Mouse (Mus musculus): ENCODE measurements around the gene Lif. TPM values are rescaled to one million over a fixed set of nuclear protein-coding genes. Genes with fewer than 3 reads are reported as not detected.

The Lif gene
- polyA plus RNA-seq, 1 experiment from 2014 or later, result 0.11 TPM

DNA sequence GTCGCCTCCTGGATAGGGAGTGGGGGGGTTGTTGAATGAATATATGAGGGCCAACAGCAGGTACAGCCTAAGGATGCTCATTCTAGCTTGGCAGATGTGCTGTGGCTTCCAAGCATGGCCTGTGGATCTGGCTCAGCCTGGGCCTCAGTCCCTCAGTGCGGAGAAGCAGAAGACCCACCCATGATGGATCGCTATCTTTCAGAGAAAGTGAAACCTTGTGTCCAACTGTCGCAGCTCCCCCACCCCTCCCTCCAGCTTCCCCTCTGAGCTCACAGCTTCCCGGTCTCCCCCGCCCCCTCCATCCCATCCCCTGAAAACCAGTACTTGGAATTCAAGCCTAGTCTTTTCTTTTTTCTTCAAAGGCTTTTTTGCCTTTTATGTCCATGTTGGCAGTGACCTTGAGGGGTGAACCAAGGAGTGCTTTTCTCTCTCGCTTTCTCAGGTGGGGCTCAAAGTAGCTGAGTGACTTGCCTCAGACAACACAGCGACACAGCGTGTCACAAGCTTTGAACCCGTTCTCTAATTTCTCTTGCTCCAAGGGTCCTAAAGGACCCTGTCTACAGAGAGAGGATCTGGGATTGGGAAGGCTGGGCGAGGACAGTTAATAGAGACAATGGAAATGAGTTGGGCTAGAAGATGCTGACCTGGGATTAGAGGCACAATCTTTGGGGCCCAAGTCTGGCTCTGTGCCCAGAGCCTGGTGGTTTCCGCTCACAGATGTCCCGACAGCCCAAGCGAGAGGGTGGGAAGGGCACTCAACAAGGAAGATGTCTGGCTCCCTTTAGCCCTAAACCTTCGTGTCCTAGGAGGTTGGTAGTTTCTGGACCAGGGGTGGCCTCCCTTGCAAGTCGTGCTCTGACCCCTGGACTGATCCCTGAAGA lies 21.5 kb upstream of the Lif start, which contains the start of gene Osm:
Gene Osm (plus strand): TSS at position 756 of the 881 bp plus-strand sequence.
- DNase-seq (ENCODE audit: extremely low spot score, low spot score), result no peak
- WGBS, result 86% methylated on average over 16 of the region's 16 CpGs

GRCm38 (mm10) chr11:4236546-4237067 lies 20.8 kb upstream of the Lif start:
- no peak overlapping the region for H3K4me3 ChIP-seq
- no peak for DNase-seq (ENCODE audit: extremely low spot score, low spot score)
- 94% methylated on average over 21 of the region's 21 CpGs for WGBS
- peaks cover 8% of the 10 kb centered on the region for H3K4me1 ChIP-seq
- H3K36me3 ChIP-seq (replicated peaks), result no peaks in the 10 kb centered on the region
- no peaks in the 10 kb centered on the region for H3K27me3 ChIP-seq (ENCODE audit: poor library complexity, severe bottlenecking)
- no peaks in the 10 kb centered on the region; the same call in 1 of the 2 replicates for H3K9me3 ChIP-seq
- no peak overlapping the region for H3K27ac ChIP-seq

More for the DNA sequence above, 21.5 kb upstream of the Lif start, which contains the start of gene Osm:
- H3K27me3 ChIP-seq (ENCODE audit: poor library complexity, severe bottlenecking), result no peaks in the 10 kb centered on the region
- no peaks in the 10 kb centered on the region; the same call in 1 of the 2 replicates for H3K9me3 ChIP-seq
- H3K4me1 ChIP-seq, result peaks cover 8% of the 10 kb centered on the region
- H3K36me3 ChIP-seq (replicated peaks), result no peaks in the 10 kb centered on the region
- H3K27ac ChIP-seq, result no peak within 1 kb of the TSS
- no peak within 1 kb of the TSS for H3K4me3 ChIP-seq

DNA sequence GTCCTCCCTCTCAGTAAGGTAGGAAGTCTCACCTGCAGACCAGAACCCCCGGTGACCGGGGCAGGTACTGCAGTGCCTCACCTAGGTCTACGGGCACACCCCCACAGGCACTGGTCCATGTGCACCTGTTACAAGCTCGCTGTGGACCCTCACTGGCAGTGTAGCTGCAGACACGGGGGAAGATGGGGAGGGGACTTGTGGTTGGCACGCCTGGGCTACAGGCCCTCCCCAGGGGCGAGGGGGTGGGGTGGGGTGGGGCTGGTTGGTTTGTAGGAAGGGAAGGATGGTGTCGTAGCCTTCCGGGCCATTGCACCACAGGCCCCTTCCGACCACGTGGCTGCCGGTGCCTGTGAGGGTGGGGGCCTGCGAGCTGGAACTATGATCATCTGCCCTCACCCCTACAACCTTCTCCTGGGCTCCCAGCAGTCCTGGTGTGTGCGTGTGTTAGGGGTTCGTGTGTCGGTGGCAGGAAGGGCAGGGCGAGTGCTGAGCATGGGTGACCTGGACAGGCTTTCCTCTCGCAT lies 19.9 kb upstream of the Lif start:
- WGBS, result 86% methylated on average over 18 of the region's 18 CpGs
- Histone ChIP-seq H3K9me3 (no peaks in the 10 kb centered on the region; the same call in 1 of the 2 replicates), H3K4me1 (peaks cover 8% of the 10 kb centered on the region), H3K27me3 (ENCODE audit: poor library complexity, severe bottlenecking) (no peaks in the 10 kb centered on the region), H3K27ac (no peak overlapping the region), H3K36me3 (replicated peaks) (no peaks in the 10 kb centered on the region), H3K4me3 (no peak overlapping the region)
- no peak for DNase-seq (ENCODE audit: extremely low spot score, low spot score)

- peaks cover 8% of the 10 kb centered on the region for H3K4me1 ChIP-seq
- 85% methylated on average over 6 of the region's 6 CpGs for WGBS
- no peak for DNase-seq (ENCODE audit: extremely low spot score, low spot score)
Measured at GRCm38 (mm10) chr11:4238167-4238566, 19.2 kb upstream of the Lif start.

GRCm38 (mm10) chr11:4239691-4240090 lies 17.7 kb upstream of the Lif start:
- 94% methylated on average over 23 of the region's 23 CpGs for WGBS
- H3K27ac ChIP-seq, result no peak overlapping the region

More at GRCm38 (mm10) chr11:4238167-4238566, 19.2 kb upstream of the Lif start:
- no peaks in the 10 kb centered on the region for H3K27me3 ChIP-seq (ENCODE audit: poor library complexity, severe bottlenecking)
- H3K9me3 ChIP-seq, result no peaks in the 10 kb centered on the region; the same call in 1 of the 2 replicates
- no peaks in the 10 kb centered on the region for H3K36me3 ChIP-seq (replicated peaks)
- H3K4me3 ChIP-seq, result no peak overlapping the region
- no peak overlapping the region for H3K27ac ChIP-seq

DNA sequence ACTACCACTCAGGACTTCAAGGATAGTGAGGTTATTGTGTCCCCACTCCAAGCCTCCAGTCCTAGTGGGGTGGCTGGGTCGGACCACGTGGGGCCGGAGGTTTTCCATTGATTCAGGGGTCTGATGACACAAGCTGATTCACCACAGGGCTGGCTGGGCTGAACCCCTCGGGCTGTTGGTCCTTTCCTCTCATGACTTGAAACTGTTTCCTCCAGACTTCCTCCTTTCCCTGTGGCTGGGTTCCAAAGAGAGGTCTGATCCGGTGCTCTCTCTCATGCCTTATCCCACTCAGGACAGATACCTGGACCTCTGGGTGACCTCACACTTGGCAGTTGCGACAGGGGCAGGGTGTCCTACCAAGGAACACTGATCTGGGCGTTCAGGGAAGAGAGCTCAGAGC lies 17.2 kb upstream of the Lif start:
- no peak overlapping the region for H3K27ac ChIP-seq
- no peaks in the 10 kb centered on the region for H3K36me3 ChIP-seq (replicated peaks)
- no peaks in the 10 kb centered on the region for H3K27me3 ChIP-seq (ENCODE audit: poor library complexity, severe bottlenecking)
- no peaks in the 10 kb centered on the region; the same call in 1 of the 2 replicates for H3K9me3 ChIP-seq
- H3K4me1 ChIP-seq, result peaks cover 8% of the 10 kb centered on the region
- 84% methylated on average over 7 of the region's 7 CpGs for WGBS
- no peak overlapping the region for H3K4me3 ChIP-seq
- DNase-seq (ENCODE audit: extremely low spot score, low spot score), result no peak

More at GRCm38 (mm10) chr11:4239691-4240090, 17.7 kb upstream of the Lif start:
- no peak for DNase-seq (ENCODE audit: extremely low spot score, low spot score)
- H3K4me3 ChIP-seq, result no peak overlapping the region
- H3K4me1 ChIP-seq, result peaks cover 8% of the 10 kb centered on the region
- no peaks in the 10 kb centered on the region for H3K27me3 ChIP-seq (ENCODE audit: poor library complexity, severe bottlenecking)
- no peaks in the 10 kb centered on the region; the same call in 1 of the 2 replicates for H3K9me3 ChIP-seq
- H3K36me3 ChIP-seq (replicated peaks), result no peaks in the 10 kb centered on the region

- Histone ChIP-seq H3K36me3 (replicated peaks) (no peaks in the 10 kb centered on the region), H3K27me3 (ENCODE audit: poor library complexity, severe bottlenecking) (no peaks in the 10 kb centered on the region), H3K4me1 (peaks cover under 1% of the 10 kb centered on the region; the same call in 1 of the 2 replicates), H3K27ac (no peak overlapping the region), H3K9me3 (no peaks in the 10 kb centered on the region; the same call in 1 of the 2 replicates), H3K4me3 (no peak overlapping the region)
- WGBS, result 79% methylated on average over 4 of the region's 4 CpGs
- no peak for DNase-seq (ENCODE audit: extremely low spot score, low spot score)
Measured at GRCm38 (mm10) chr11:4241180-4241579, 16.2 kb upstream of the Lif start.

- H3K36me3 ChIP-seq (replicated peaks), result no peaks in the 10 kb centered on the region
- no peak overlapping the region for H3K27ac ChIP-seq
- WGBS, result 78% methylated on average over 6 of the region's 6 CpGs
- no peaks in the 10 kb centered on the region for H3K27me3 ChIP-seq (ENCODE audit: poor library complexity, severe bottlenecking)
- H3K9me3 ChIP-seq, result no peaks in the 10 kb centered on the region
- 0 out of 2 replicates have a peak, but pooled peaks cover 2% of the 10 kb centered on the region for H3K4me1 ChIP-seq
- no peak for DNase-seq (ENCODE audit: extremely low spot score, low spot score)
- H3K4me3 ChIP-seq, result no peak overlapping the region
Measured at GRCm38 (mm10) chr11:4246126-4246525, 11.2 kb upstream of the Lif start.

DNA sequence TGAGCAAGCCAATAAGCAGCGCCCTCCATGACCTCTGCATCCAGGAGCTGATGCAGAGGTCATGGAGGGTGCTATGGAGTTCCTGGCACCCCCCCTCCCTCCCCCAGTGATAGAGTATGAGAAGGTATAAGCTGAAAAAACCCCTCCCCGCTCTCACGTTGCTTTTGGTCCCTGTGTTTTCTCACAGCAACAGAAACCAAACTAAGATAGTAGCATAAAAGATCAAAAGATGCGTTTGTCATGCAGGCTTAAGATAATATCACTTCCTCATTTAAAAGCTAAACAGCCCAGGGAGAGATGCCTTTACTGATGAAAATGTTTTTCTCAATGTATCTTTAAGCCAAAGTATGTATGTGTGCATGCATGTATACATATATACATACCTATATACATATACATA lies 10.7 kb upstream of the Lif start:
- 0 out of 2 replicates have a peak, but pooled peaks cover 2% of the 10 kb centered on the region for H3K4me1 ChIP-seq
- no peak overlapping the region for H3K27ac ChIP-seq
- WGBS, result 81% methylated on average over 4 of the region's 4 CpGs
- H3K36me3 ChIP-seq (replicated peaks), result no peaks in the 10 kb centered on the region
- H3K4me3 ChIP-seq, result no peak overlapping the region
- no peaks in the 10 kb centered on the region for H3K27me3 ChIP-seq (ENCODE audit: poor library complexity, severe bottlenecking)
- H3K9me3 ChIP-seq, result no peaks in the 10 kb centered on the region
- DNase-seq (ENCODE audit: extremely low spot score, low spot score), result no peak

- no peak overlapping the region for H3K4me3 ChIP-seq
- H3K27me3 ChIP-seq (ENCODE audit: poor library complexity, severe bottlenecking), result no peaks in the 10 kb centered on the region
- 80% methylated on average over 14 of the region's 14 CpGs for WGBS
- 0 out of 2 replicates have a peak, but pooled peaks cover 2% of the 10 kb centered on the region for H3K4me1 ChIP-seq
- H3K27ac ChIP-seq, result no peak overlapping the region
- no peaks in the 10 kb centered on the region for H3K9me3 ChIP-seq
- no peaks in the 10 kb centered on the region for H3K36me3 ChIP-seq (replicated peaks)
- no peak for DNase-seq (ENCODE audit: extremely low spot score, low spot score)
Measured at GRCm38 (mm10) chr11:4247201-4247959, 10.0 kb upstream of the Lif start.

DNA sequence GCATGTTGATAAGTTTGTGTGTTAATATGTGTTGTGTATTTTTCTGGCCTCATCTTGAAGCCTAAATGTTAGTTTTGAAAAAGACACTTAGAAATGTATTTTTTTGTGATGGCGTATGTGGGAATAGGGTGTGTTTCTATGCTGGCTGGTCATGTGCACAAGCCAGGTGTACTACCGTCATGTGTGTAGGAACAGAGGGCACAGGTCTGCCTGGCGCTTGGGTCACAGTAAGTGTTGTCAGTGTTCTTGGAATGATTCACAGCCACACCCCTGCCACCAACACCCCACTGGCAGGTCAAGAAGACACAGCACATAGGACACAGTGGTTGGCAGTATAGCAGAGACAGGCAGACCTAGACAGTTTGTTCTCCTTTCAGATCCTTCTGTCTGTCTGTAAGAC lies 8.2 kb upstream of the Lif start:
- Histone ChIP-seq H3K27ac (no peak overlapping the region), H3K4me3 (no peak overlapping the region)
- WGBS, result 92% methylated on average over 3 of the region's 3 CpGs

DNA sequence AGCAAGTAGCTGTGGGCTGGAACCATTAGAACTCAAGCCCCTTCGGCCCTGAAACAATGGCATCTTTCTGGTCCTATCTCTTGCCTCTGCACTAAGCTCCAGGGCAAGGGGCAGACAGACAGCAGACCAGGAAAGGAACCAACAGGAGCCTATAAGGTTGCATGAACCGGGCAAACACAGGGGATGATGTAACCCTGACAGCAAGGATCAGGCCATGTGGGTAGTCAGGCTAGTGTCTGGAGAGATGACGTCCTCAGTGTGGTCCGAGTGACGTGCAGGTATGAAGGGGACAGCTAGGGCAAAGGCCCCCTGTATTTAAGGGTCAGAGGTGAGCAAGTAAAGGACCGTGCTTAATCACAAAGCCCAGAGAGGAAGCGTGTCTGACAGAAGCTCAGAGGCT lies 7.1 kb upstream of the Lif start:
- DNase-seq (ENCODE audit: extremely low spot score, low spot score), result no peak
- no peak overlapping the region for H3K4me3 ChIP-seq
- no peaks in the 10 kb centered on the region for H3K36me3 ChIP-seq (replicated peaks)
- no peaks in the 10 kb centered on the region for H3K9me3 ChIP-seq
- 0 out of 2 replicates have a peak, but pooled peaks cover 2% of the 10 kb centered on the region for H3K4me1 ChIP-seq
- H3K27ac ChIP-seq, result no peak overlapping the region
- H3K27me3 ChIP-seq (ENCODE audit: poor library complexity, severe bottlenecking), result no peaks in the 10 kb centered on the region
- 81% methylated on average over 7 of the region's 7 CpGs for WGBS

More for the DNA sequence above, 8.2 kb upstream of the Lif start:
- Histone ChIP-seq H3K4me1 (0 out of 2 replicates have a peak, but pooled peaks cover 2% of the 10 kb centered on the region), H3K27me3 (ENCODE audit: poor library complexity, severe bottlenecking) (no peaks in the 10 kb centered on the region), H3K36me3 (replicated peaks) (no peaks in the 10 kb centered on the region), H3K9me3 (no peaks in the 10 kb centered on the region)
- no peak for DNase-seq (ENCODE audit: extremely low spot score, low spot score)
